Mouse (Mus musculus): ENCODE measurements around the gene Trim41. TPM values are rescaled to one million over a fixed set of nuclear protein-coding genes. Genes with fewer than 3 reads are reported as not detected.

The Trim41 gene
- total RNA-seq, 2 experiments from 2014 or later, result 62.4 to 69.7 TPM

Other genes with a start within 250 kb of the Trim41 start
- gene Rack1, start 17.0 kb downstream of the Trim41 start, total RNA-seq (2021), result 100 to 1,000 TPM; 940 to 975 TPM
- 10 to 100 TPM in 1 of 2 experiments, 1 to 10 TPM in 1; 9.5 to 14.2 TPM for gene Trim7, start 8.8 kb upstream of the Trim41 start, total RNA-seq (2021)
- 1 to 10 TPM; 5.3 to 5.4 TPM for gene Gm12184, start 9.3 kb upstream of the Trim41 start, total RNA-seq (2021)
- gene Irgm1, start 54.3 kb upstream of the Trim41 start, total RNA-seq (2021), result 10 to 100 TPM; 17.3 to 20.1 TPM
- gene Gm5431, start 84.9 kb upstream of the Trim41 start, total RNA-seq (2021), result under 1 TPM; 0.73 to 0.96 TPM
- gene Psme2b, start 128.8 kb upstream of the Trim41 start, total RNA-seq (2021), result 1 to 10 TPM; 8.2 to 9.1 TPM
- under 1 TPM; 0.14 to 0.28 TPM for gene Olfr56, start 161.5 kb upstream of the Trim41 start, total RNA-seq (2021)
- 1 to 10 TPM; 1.5 to 1.6 TPM for gene 9930111J21Rik1, start 162.0 kb upstream of the Trim41 start, total RNA-seq (2021)
- 1 to 10 TPM in 1 of 2 experiments, under 1 TPM in 1; 0.87 to 2.5 TPM for gene Gm12185, start 174.9 kb upstream of the Trim41 start, total RNA-seq (2021)
- 1 to 10 TPM; 1.9 to 4.2 TPM for gene Tgtp1, start 176.8 kb upstream of the Trim41 start, total RNA-seq (2021)
- gene 9930111J21Rik2, start 233.9 kb upstream of the Trim41 start, total RNA-seq (2021), result 1 to 10 TPM; 1.6 to 2.8 TPM
- 1 to 10 TPM in 1 of 2 experiments, not detected in 1; 1.2 TPM for gene Tgtp2, start 246.9 kb upstream of the Trim41 start, total RNA-seq (2021)

Data from adrenal gland, postnatal 4 days (tissue).